Mouse (Mus musculus): ENCODE data around the gene Alg5. TPM values are rescaled to one million over a fixed set of nuclear protein-coding genes. Genes with fewer than 3 reads are reported as not detected.
"Not testable (repeated sequence)": the region's sequence is repeated elsewhere in the genome, so short reads cannot be mapped to it uniquely, and the experiment has no call there.

The Alg5 gene
- polyA plus RNA-seq, 1 experiment, result 1.5 TPM

- H3K27me3 ChIP-seq (replicated peaks), result peaks cover 40% of the 10 kb centered on the region
- H3K36me3 ChIP-seq (replicated peaks; ENCODE audit: low read length), result no peaks in the 10 kb centered on the region
- peaks cover 15% of the 10 kb centered on the region for H3K4me1 ChIP-seq
- no peak overlapping the region for H3K4me3 ChIP-seq (replicated peaks)
- H3K9me3 ChIP-seq, result peaks cover 25% of the 10 kb centered on the region
- TF ChIP-seq FLI1 (IDR thresholded peaks at IDR 0.05; ENCODE audit: low read length) (no peak), GATA1 (IDR thresholded peaks at IDR 0.05; ENCODE audit: borderline replicate concordance, low read length) (no peak)
These were observed 23.9 kb downstream of the Alg5 start for GRCm38 (mm10) chr3:54759211-54759610.

GRCm38 (mm10) chr3:54760321-54761115 is 25.2 kb downstream of the Alg5 start:
- H3K9me3 ChIP-seq, result peaks cover 30% of the 10 kb centered on the region
- H3K36me3 ChIP-seq (replicated peaks; ENCODE audit: low read length), result no peaks in the 10 kb centered on the region
- H3K4me3 ChIP-seq (replicated peaks), result no peak overlapping the region
- H3K27me3 ChIP-seq (replicated peaks), result peaks cover 27% of the 10 kb centered on the region
- no peak for TF ChIP-seq GATA1 (IDR thresholded peaks at IDR 0.05; ENCODE audit: borderline replicate concordance, low read length)
- no peak for TF ChIP-seq FLI1 (IDR thresholded peaks at IDR 0.05; ENCODE audit: low read length)
- H3K4me1 ChIP-seq, result peaks cover 10% of the 10 kb centered on the region

GRCm38 (mm10) chr3:54761258-54761657 is 25.9 kb downstream of the Alg5 start:
- Histone ChIP-seq H3K4me3 (replicated peaks) (no peak overlapping the region), H3K9me3 (peaks cover 30% of the 10 kb centered on the region), H3K36me3 (replicated peaks; ENCODE audit: low read length) (no peaks in the 10 kb centered on the region), H3K27me3 (replicated peaks) (peaks cover 19% of the 10 kb centered on the region), H3K4me1 (peaks cover 2% of the 10 kb centered on the region; the same call in 1 of the 2 replicates)
- TF ChIP-seq FLI1 (IDR thresholded peaks at IDR 0.05; ENCODE audit: low read length) (no peak), GATA1 (IDR thresholded peaks at IDR 0.05; ENCODE audit: borderline replicate concordance, low read length) (no peak)

- no peak for TF ChIP-seq GATA1 (IDR thresholded peaks at IDR 0.05; ENCODE audit: borderline replicate concordance, low read length)
- TF ChIP-seq FLI1 (IDR thresholded peaks at IDR 0.05; ENCODE audit: low read length), result no peak
- H3K4me3 ChIP-seq (replicated peaks), result no peak overlapping the region
- no peaks in the 10 kb centered on the region for H3K36me3 ChIP-seq (replicated peaks; ENCODE audit: low read length)
- H3K4me1 ChIP-seq, result no peaks in the 10 kb centered on the region
- H3K9me3 ChIP-seq, result peaks cover 41% of the 10 kb centered on the region
- H3K27me3 ChIP-seq (replicated peaks), result peaks cover 6% of the 10 kb centered on the region
These were observed 29.1 kb downstream of the Alg5 start for GRCm38 (mm10) chr3:54764418-54764817.

- not testable (repeated sequence) for H3K36me3 ChIP-seq (replicated peaks; ENCODE audit: low read length); H3K4me3 ChIP-seq (replicated peaks); H3K4me1 ChIP-seq; H3K27me3 ChIP-seq (replicated peaks)
- H3K9me3 ChIP-seq, result peaks cover 41% of the 10 kb centered on the region
These were observed 30.2 kb downstream of the Alg5 start for GRCm38 (mm10) chr3:54765521-54765920.

- Histone ChIP-seq H3K36me3 (replicated peaks; ENCODE audit: low read length) (no peaks in the 10 kb centered on the region), H3K4me3 (replicated peaks) (no peak overlapping the region), H3K27me3 (replicated peaks) (peaks cover 2% of the 10 kb centered on the region), H3K9me3 (peaks cover 41% of the 10 kb centered on the region), H3K4me1 (no peaks in the 10 kb centered on the region)
- TF ChIP-seq FLI1 (IDR thresholded peaks at IDR 0.05; ENCODE audit: low read length) (no peak), GATA1 (IDR thresholded peaks at IDR 0.05; ENCODE audit: borderline replicate concordance, low read length) (no peak)
These were observed 30.7 kb downstream of the Alg5 start for GRCm38 (mm10) chr3:54766034-54766433.

GRCm38 (mm10) chr3:54766811-54767210 is 31.5 kb downstream of the Alg5 start:
- H3K4me1 ChIP-seq, result no peaks in the 10 kb centered on the region
- H3K4me3 ChIP-seq (replicated peaks), result no peak overlapping the region
- H3K36me3 ChIP-seq (replicated peaks; ENCODE audit: low read length), result no peaks in the 10 kb centered on the region
- H3K9me3 ChIP-seq, result peaks cover 41% of the 10 kb centered on the region
- TF ChIP-seq FLI1 (IDR thresholded peaks at IDR 0.05; ENCODE audit: low read length), result no peak
- H3K27me3 ChIP-seq (replicated peaks), result peaks cover 2% of the 10 kb centered on the region

- Histone ChIP-seq H3K4me3 (replicated peaks) (no peak overlapping the region), H3K4me1 (no peaks in the 10 kb centered on the region), H3K9me3 (peaks cover 38% of the 10 kb centered on the region), H3K36me3 (replicated peaks; ENCODE audit: low read length) (no peaks in the 10 kb centered on the region), H3K27me3 (replicated peaks) (no peaks in the 10 kb centered on the region)
- TF ChIP-seq GATA1 (IDR thresholded peaks at IDR 0.05; ENCODE audit: borderline replicate concordance, low read length), result no peak
- TF ChIP-seq FLI1 (IDR thresholded peaks at IDR 0.05; ENCODE audit: low read length), result no peak
These were observed 33.3 kb downstream of the Alg5 start for GRCm38 (mm10) chr3:54768592-54768991.

GRCm38 (mm10) chr3:54769349-54770275 is 34.3 kb downstream of the Alg5 start:
- Histone ChIP-seq H3K4me1 (no peaks in the 10 kb centered on the region), H3K27me3 (replicated peaks) (no peaks in the 10 kb centered on the region), H3K36me3 (replicated peaks; ENCODE audit: low read length) (no peaks in the 10 kb centered on the region), H3K9me3 (peaks cover 30% of the 10 kb centered on the region), H3K4me3 (replicated peaks) (no peak overlapping the region)
- TF ChIP-seq FLI1 (IDR thresholded peaks at IDR 0.05; ENCODE audit: low read length) (no peak), GATA1 (IDR thresholded peaks at IDR 0.05; ENCODE audit: borderline replicate concordance, low read length) (no peak)

- H3K9me3 ChIP-seq, result peaks cover 24% of the 10 kb centered on the region
- peaks cover 7% of the 10 kb centered on the region for H3K4me1 ChIP-seq
- no peak overlapping the region for H3K4me3 ChIP-seq (replicated peaks)
- TF ChIP-seq FLI1 (IDR thresholded peaks at IDR 0.05; ENCODE audit: low read length) (no peak), GATA1 (IDR thresholded peaks at IDR 0.05; ENCODE audit: borderline replicate concordance, low read length) (no peak)
- H3K36me3 ChIP-seq (replicated peaks; ENCODE audit: low read length), result no peaks in the 10 kb centered on the region
- H3K27me3 ChIP-seq (replicated peaks), result no peaks in the 10 kb centered on the region
These were observed 38.3 kb downstream of the Alg5 start for GRCm38 (mm10) chr3:54773613-54774012.
